Mouse (Mus musculus): ENCODE results near the gene Zmiz2.
"Not testable (repeated sequence)": the region's sequence is repeated elsewhere in the genome, so short reads cannot be mapped to it uniquely, and the experiment has no call there.

Gene Zmiz2

DNA sequence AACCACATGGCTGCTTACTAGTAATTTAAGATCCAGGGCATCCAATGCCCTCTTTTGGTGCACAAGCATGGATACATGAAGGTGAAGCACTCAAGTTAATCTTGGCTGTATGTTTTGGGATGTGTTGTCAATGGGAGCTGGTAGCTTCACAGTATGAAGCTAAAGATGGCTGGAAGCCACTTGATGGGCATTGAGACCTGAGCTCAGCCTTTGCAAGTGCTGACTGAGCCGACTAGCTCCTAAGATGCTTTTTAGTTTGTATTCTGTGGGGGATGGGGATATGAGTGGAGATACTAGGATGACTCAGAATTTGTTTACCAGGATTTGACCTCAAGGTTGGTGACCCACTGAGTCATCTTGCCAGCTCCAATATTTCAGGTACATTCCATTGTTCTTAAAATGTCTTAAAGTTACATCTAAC, 31.4 kb downstream of the Zmiz2 start:
- in situ Hi-C loops (cut with MboI): no loop called here

DNA sequence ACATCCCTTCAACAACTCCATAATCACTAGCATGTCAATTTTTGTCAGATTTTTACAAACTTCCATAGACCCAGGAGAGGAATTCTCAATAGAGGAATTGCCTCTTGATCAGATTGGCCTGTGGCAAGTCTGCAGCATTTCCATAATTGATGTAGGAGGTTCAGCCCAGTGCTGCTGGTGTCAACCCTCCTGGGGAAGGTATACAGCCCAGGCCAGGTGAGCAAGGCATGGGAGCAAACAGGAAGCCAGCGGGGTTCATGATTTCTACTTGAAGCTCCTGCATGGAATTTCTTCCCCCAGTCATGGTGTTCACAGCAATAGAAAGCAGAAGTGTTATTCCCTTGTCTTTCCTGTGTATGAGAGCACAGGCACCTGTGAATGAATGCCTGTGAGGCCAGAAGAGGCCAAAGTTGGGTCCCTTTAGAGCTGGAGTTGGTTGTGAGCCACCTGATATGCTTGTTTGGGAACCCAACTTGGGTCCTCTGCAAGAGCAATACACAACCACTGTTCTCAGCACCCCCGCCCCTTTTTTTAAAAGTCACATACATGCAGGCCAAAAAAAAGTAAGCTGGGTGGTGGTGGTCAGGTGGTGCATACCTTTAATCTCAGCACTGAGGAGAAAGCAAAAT, 32.0 kb downstream of the Zmiz2 start:
- in situ Hi-C loops (cut with MboI): no loop called here

DNA sequence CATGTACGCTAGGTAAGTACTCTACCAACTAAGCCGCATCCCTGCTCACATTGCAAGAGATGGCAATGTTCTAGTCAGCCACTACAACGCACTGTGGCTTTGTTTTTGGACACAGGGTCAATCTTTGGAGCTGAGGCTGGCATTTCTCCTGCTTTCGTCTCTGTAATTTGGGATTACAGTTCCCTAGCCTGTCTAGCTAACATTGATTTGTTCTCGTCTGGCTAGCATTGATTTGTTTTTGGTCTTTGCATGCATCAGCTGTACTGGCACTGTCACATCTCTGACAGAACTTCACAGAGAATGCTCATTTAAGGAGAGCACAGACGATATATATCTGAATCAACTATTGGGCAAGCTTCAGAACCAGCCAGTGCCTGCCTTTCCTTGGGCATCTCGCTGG, 41.3 kb downstream of the Zmiz2 start:
- in situ Hi-C loops (cut with MboI): no loop called here

GRCm38 (mm10) chr11:6436442-6436841, 47.6 kb downstream of the Zmiz2 start:
- in situ Hi-C loops (cut with MboI): no loop called here

GRCm38 (mm10) chr11:6437667-6438066, 48.8 kb downstream of the Zmiz2 start:
- in situ Hi-C loops (cut with MboI): no loop called here

DNA sequence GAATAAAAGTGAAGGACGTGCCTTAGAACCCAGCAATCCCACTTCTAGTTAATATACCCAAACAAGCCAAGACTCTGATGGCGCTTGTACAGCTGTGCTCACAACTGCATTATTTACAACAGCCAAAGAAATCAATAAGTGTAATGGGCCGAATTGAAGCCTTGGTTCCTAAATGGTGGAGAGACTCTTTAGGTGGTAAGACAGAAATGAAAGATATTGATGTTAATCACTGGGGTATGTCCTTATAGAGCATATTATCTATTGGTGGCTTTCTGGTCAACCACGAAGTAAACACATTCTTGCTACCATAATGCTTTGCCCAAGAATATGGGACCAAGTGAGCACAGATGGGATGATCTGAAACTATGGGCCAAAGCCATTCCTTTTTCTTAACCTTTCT, 51.3 kb downstream of the Zmiz2 start:
- in situ Hi-C loops (cut with MboI): no loop called here

GRCm38 (mm10) chr11:6442566-6442965, 53.7 kb downstream of the Zmiz2 start:
- in situ Hi-C loops (cut with MboI): no loop called here

GRCm38 (mm10) chr11:6443102-6443501, 54.2 kb downstream of the Zmiz2 start:
- in situ Hi-C loops (cut with MboI): no loop called here

GRCm38 (mm10) chr11:6443727-6444076, 54.8 kb downstream of the Zmiz2 start:
- in situ Hi-C loops (cut with MboI): no loop called here

DNA sequence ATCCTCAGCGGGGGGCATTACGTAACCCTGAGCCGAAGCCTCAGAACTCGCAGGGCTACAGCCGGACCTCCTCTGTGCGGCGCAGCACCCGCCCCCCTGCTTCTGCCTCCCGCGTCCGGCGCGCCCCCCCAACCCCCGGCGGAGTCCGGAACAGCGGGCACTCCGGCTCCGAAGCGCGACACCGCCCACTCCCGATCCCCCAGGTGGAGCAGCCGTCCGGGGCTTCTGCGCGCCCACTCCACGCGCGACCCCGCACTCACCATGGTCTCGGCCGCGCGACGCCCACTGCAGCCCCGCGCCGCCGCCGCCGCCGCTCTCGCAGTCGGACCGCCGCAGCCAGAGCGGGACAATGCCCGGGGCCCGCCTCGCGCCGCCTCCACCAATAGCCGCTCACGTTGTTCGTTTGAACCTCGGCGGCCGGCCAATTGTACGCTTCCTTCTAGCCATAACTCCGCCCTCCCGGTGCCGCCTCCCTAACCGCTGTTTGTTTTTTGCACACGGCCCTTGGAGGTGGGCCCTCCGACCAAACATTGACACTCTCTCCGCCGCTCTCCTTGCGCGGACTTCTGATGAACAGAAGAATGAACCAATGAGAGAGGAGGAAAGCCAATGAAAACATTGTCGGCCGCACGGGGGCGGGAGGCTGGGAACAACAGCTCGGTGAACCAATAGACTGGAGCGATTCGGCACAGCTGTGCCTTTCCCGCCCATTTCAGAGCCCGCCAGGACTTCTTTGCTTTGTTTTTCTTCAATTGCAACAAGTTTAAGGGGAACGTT, 55.4 kb downstream of the Zmiz2 start, which contains the start of gene H2afv:
Gene H2afv (minus strand): TSS at position 367 of the 777 bp plus-strand sequence.
- in situ Hi-C loops (cut with MboI): no loop called here

DNA sequence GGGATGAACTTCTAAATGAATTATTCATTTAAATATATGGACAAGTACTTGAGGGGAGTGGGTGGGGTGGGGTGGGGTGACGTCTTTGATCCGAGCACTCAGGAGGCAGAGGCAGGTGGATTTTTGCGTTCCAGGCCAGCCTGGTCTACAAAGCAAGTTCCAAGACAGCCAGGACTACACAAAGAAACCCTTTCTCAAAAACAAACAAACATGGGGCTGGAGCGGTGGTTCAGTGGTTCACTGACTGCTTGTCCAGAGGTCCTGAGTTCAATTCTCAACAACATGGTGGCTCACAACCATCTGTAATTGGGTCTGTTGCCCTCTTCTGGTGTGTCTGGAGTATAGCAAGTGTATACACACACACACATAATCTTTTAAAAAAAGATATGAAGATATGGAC, 56.6 kb downstream of the Zmiz2 start:
- in situ Hi-C loops (cut with MboI): no loop called here

- in situ Hi-C loops (cut with MboI): no loop called here
Measured at GRCm38 (mm10) chr11:6445951-6446350, 57.1 kb downstream of the Zmiz2 start.

DNA sequence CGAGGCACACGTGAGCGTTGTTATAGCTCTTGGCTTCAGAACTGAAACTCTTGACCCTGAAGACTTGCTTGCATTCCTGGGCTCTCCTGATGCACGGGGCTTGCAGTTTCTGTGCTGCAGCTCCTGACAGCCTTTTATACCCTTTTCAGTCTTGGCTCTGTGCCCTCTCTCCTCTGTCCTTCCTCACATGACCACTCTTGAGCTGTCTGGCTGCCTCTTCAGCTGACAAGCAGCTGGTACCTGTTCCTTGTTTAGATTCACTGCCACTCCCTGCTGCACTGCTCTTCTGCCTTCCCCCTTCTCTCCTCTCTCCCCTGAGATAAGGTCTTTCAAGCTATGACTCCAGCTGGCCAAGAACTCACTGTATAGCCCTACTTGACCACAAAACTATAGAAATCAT, 58.6 kb downstream of the Zmiz2 start:
- in situ Hi-C loops (cut with MboI): no loop called here

GRCm38 (mm10) chr11:6448155-6448554, 59.3 kb downstream of the Zmiz2 start:
- in situ Hi-C loops (cut with MboI): not testable (repeated sequence)

All from mature B cell (primary cell).